Mouse (Mus musculus): Measurements from ENCODE around the gene Uncx.

GRCm38 (mm10) chr5:139520069-139520834, 23.0 kb upstream of the Uncx start:
- no peak for TF ChIP-seq UBTF (IDR thresholded peaks at IDR 0.05; ENCODE audit: low read depth, low read length)
- no peak for TF ChIP-seq CTCF (conservative IDR thresholded peaks at IDR 0.05 in 1 of 2, IDR thresholded peaks at IDR 0.05 in 1 of 2; ENCODE audit: low read depth in 2 of 2, low read length in 2 of 2)
- no peak for TF ChIP-seq ZNF384 (IDR thresholded peaks at IDR 0.05; ENCODE audit: low read depth, low read length)
- no peak for TF ChIP-seq EP300 (IDR thresholded peaks at IDR 0.05; ENCODE audit: low read length)
- no peak for TF ChIP-seq MYC (IDR thresholded peaks at IDR 0.05; ENCODE audit: low read depth, low read length)
- TF ChIP-seq CHD1 (IDR thresholded peaks at IDR 0.05; ENCODE audit: low read depth, low read length): no peak
- no peak for TF ChIP-seq JUND (conservative IDR thresholded peaks at IDR 0.05; ENCODE audit: low read depth, low read length)

All from CH12.LX (cell line).